Mouse (Mus musculus) lung, embryonic 16.5 days (tissue): Measurements from ENCODE around the gene Atp6v0a2. TPM values are rescaled to one million over a fixed set of nuclear protein-coding genes. Genes with fewer than 3 reads are reported as not detected.

Experiments used
- ATAC-seq: fragments of 200-750 bp; cut with Nextera tagmentation; 2 replicates; pipeline ENCODE4 v1.8.0; 2017; ENCODE audit warnings: low read depth, mild to moderate bottlenecking, moderate library complexity
- H3K27ac ChIP-seq: fragments of 300-500 bp; sonication (generic); 2 replicates; pipeline ENCODE4 v1.5.1; 2014; ENCODE audit warnings: mild to moderate bottlenecking, control low read depth, low read length
- H3K27me3 ChIP-seq: fragments of 300-500 bp; sonication (generic); 2 replicates; pipeline ENCODE4 v1.6.1; 2014; ENCODE audit warnings: low read depth, low read length, mixed read lengths; ENCODE audit not compliant: control insufficient read depth, insufficient read depth
- H3K36me3 ChIP-seq: fragments of 300-500 bp; sonication (generic); 2 replicates; pipeline ENCODE4 v1.6.1; 2014; ENCODE audit warnings: low read length; ENCODE audit not compliant: control insufficient read depth, insufficient read depth
- H3K4me1 ChIP-seq: fragments of 300-500 bp; sonication (generic); replicated peaks from 2 replicates; pipeline ENCODE4 v1.6.1; 2014; ENCODE audit warnings: low read length, mixed read lengths; ENCODE audit not compliant: control insufficient read depth, insufficient read depth
- H3K4me2 ChIP-seq: fragments of 300-500 bp; sonication (generic); 2 replicates; pipeline ENCODE4 v1.6.1; 2014; ENCODE audit warnings: low read depth, low read length, control low read depth
- H3K4me3 ChIP-seq: fragments of 300-500 bp; sonication (generic); 2 replicates; pipeline ENCODE4 v1.5.1; 2014; ENCODE audit warnings: mild to moderate bottlenecking, low read length, control low read depth
- H3K9ac ChIP-seq: fragments of 300-500 bp; sonication (generic); 2 replicates; pipeline ENCODE4 v1.6.1; 2014; ENCODE audit warnings: low read length, control low read depth
- H3K9me3 ChIP-seq: fragments of 300-500 bp; sonication (generic); 2 replicates; pipeline ENCODE4 v1.6.1; 2016; ENCODE audit warnings: low read length; ENCODE audit not compliant: control insufficient read depth
- WGBS: fragments of 180-500 bp; shearing (Covaris S2); extraction: QIAGEN DNeasy Blood & Tissue Kit; methylation state at CpG from one replicate; pipeline ENCODE4 v1.1.7; 2014; 5-methylcytosine and 5-hydroxymethylcytosine counted together
- polyA plus RNA-seq: library from polyadenylated mRNA; unstranded; fragments of >200 nt; fragmentation: Nextera tagmentation; extraction: Ambion mirVana; gene quantifications from 2 replicates; pipeline ENCODE4 v1.2.1, GENCODE M21; 2015

Gene Atp6v0a2
- polyA plus RNA-seq, 1 experiment from 2014 or later = 39.5 TPM

DNA sequence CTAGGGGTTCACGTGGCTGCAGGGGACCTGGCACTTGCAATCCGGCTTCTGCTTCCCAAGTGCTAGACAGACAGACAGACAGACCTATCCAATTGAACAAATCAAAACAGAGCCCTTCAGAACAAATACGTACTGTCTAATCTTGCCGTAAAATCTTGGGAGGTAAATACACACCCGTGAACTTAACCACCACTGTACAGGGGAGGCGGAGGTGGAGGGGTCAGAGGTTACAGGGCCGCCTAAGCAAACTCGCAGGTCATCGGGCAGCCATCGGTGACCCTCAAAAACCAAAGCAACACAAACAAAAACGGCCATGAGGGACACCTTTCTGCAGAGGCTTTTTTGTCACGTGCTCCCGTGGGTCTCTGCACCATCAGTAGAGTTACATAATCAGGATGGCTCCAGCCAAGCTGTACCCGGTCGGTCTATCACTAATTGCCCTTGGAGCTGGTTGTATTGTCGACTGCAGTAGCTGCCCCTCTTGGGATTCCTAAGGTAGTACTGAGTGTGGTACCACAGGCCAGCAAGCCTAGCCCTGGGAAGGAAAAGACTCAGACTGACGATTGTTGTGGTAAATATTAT is 23.2 kb upstream of the Atp6v0a2 start:
- no peaks in the 10 kb centered on the region; the same call in 1 of the 2 replicates for H3K36me3 ChIP-seq
- no peak overlapping the region for H3K27ac ChIP-seq
- H3K4me2 ChIP-seq = no peak overlapping the region
- no peaks in the 10 kb centered on the region for H3K4me1 ChIP-seq
- ATAC-seq = no peak
- no peak overlapping the region for H3K4me3 ChIP-seq
- no peaks in the 10 kb centered on the region for H3K9me3 ChIP-seq
- no peaks in the 10 kb centered on the region for H3K27me3 ChIP-seq
- 81% methylated on average over 17 of the region's 17 CpGs for WGBS
- H3K9ac ChIP-seq = no peak overlapping the region

DNA sequence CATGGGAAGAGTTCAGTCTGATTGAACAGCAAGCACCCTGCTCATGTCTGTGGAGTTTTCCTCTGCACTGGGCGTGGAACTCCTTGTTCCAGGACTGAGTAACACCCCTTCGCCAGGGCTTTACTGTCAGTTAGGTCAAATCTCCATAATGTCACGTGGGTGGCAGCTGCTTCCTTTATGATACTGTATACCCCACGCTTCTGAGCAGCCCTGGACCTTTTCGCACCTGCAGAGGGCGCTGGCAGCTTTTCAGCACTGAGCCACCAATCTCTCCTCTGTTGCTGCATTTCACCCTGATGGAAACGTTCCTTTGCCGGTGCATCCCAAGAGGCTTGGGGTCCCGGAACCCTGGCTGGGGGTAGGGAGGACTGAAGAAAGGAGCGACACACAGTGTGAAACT is 17.4 kb upstream of the Atp6v0a2 start:
- WGBS = 76% methylated on average over 10 of the region's 10 CpGs
- ATAC-seq = no peak
- Histone ChIP-seq H3K27ac (no peak overlapping the region), H3K4me3 (no peak overlapping the region), H3K9ac (no peak overlapping the region), H3K9me3 (no peaks in the 10 kb centered on the region), H3K4me1 (no peaks in the 10 kb centered on the region), H3K36me3 (no peaks in the 10 kb centered on the region), H3K27me3 (no peaks in the 10 kb centered on the region), H3K4me2 (no peak overlapping the region)

DNA sequence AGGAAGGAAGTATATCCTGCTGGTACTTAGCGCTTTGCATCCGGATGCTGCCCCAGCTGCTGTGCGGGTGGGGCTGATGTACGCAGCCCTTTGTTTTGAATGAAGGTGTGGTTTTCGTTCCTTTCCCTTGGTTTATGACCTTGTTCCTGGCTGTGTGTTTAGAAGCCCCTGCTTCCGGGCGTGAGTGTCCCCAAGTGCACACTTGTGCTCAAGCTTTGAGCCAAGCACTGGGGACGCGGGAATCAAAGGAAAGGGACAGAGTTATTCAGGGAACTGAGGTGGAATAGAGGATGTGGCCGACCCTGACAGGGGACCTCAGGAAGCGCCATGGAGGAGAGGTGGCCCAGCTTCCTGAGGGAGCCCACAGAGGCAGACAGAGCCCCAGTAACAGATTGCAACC is 13.7 kb upstream of the Atp6v0a2 start:
- Histone ChIP-seq H3K4me2 (no peak overlapping the region), H3K9me3 (no peaks in the 10 kb centered on the region), H3K4me3 (no peak overlapping the region), H3K36me3 (peaks cover 2% of the 10 kb centered on the region; the same call in 1 of the 2 replicates), H3K27me3 (no peaks in the 10 kb centered on the region), H3K27ac (peak overlapping the region; percentile 63), H3K9ac (no peak overlapping the region), H3K4me1 (no peaks in the 10 kb centered on the region)
- peak; percentile 61 for ATAC-seq
- 78% methylated on average over 11 of the region's 11 CpGs for WGBS

DNA sequence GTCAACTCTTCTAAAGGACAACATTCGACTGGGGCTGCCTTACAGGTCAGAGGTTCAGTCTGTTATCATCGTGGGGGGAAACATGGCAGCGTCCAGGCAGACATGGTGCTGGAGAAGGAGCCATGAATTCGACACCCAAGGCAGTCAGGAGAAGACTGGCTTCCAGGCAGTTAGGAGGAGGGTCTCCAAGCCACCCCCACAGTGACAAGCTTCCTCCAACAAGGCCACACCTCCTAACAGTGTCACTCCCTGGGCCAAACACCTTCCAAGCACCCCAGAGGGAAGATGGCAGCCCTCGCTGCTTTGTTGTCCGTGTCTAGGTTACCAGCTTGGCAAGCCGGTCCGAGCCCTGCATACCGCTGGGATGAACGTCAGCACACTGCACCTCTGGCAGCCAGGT is 9.7 kb upstream of the Atp6v0a2 start:
- peaks cover 2% of the 10 kb centered on the region; the same call in 1 of the 2 replicates for H3K36me3 ChIP-seq
- no peaks in the 10 kb centered on the region for H3K9me3 ChIP-seq
- H3K27ac ChIP-seq = no peak overlapping the region
- no peaks in the 10 kb centered on the region for H3K4me1 ChIP-seq
- H3K27me3 ChIP-seq = no peaks in the 10 kb centered on the region
- no peak for ATAC-seq
- WGBS = 74% methylated on average over 10 of the region's 10 CpGs
- no peak overlapping the region for H3K9ac ChIP-seq
- H3K4me3 ChIP-seq = no peak overlapping the region
- no peak overlapping the region for H3K4me2 ChIP-seq

DNA sequence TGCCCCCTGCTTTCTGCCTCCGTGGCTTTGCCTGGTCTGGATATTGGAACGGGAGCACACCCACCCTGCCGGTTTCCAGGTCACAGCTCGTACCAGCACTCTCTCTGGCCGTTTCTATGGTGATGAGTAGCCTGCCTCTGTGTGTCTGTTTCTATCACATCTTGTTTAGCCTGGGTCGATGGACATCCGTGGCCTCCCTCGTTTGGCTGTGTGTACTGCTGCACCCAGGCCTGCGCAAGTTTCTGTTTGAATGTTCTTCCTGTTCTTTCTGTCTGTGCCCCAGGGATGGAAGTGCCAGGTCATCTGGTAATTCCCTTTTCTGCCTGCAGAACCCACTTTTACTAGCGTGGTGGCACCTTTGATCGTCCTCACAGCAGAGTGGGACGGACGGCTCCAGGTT is 7.0 kb upstream of the Atp6v0a2 start:
- ATAC-seq = no peak
- WGBS = 72% methylated on average over 13 of the region's 13 CpGs
- no peak overlapping the region for H3K4me2 ChIP-seq
- H3K27me3 ChIP-seq = no peaks in the 10 kb centered on the region
- H3K9me3 ChIP-seq = no peaks in the 10 kb centered on the region
- H3K9ac ChIP-seq = no peak overlapping the region
- no peak overlapping the region for H3K4me3 ChIP-seq
- no peaks in the 10 kb centered on the region for H3K36me3 ChIP-seq
- H3K4me1 ChIP-seq = no peaks in the 10 kb centered on the region
- H3K27ac ChIP-seq = no peak overlapping the region

DNA sequence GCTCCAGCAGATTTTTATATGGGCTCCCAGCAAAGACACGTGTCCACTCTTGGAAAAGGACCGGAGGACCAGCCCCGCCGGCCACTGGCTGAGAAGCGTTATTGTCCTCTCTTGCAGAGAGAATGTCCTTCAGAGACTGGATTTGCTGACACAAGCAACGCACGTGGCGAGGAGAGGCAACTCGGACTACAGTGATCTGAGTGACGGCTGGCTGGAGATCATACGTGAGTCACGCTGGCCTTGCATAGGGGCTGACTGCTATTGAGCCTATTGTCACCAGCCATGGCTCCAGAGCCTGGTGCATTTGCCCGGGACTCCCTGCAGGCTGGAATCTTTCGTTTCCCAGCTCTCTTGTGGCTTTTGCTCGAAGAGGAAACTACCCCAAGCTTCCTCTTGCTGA is 5.5 kb upstream of the Atp6v0a2 start:
- ATAC-seq = no peak
- Histone ChIP-seq H3K9ac (no peak overlapping the region), H3K4me3 (no peak overlapping the region), H3K36me3 (no peaks in the 10 kb centered on the region), H3K27ac (no peak overlapping the region), H3K9me3 (no peaks in the 10 kb centered on the region), H3K4me2 (no peak overlapping the region), H3K27me3 (no peaks in the 10 kb centered on the region), H3K4me1 (no peaks in the 10 kb centered on the region)
- WGBS = 80% methylated on average over 15 of the region's 15 CpGs

DNA sequence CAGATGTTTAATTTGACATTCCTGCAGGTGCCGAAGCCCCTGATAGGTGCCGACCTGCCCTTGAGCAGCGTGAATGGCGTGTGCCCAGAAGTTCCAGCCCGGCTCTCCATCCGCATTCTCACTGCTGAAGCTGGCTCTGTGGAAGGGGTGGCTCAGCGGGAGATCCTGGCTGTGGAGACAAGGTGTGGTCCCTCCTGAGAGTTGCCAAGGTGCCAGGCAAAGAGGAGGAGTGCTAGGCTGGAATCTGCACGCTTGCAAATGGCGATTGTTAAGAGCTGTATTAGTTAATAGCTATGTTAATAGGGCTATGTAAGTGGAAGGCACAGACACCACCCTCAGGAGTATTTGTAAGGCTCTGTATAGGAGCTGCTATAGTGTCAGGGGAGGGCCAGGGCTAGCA is 4.1 kb upstream of the Atp6v0a2 start:
- no peak overlapping the region for H3K4me3 ChIP-seq
- H3K4me2 ChIP-seq = no peak overlapping the region
- 85% methylated on average over 9 of the region's 9 CpGs for WGBS
- H3K36me3 ChIP-seq = no peaks in the 10 kb centered on the region
- peaks cover 4% of the 10 kb centered on the region for H3K4me1 ChIP-seq
- no peaks in the 10 kb centered on the region for H3K9me3 ChIP-seq
- no peak overlapping the region for H3K9ac ChIP-seq
- H3K27me3 ChIP-seq = no peaks in the 10 kb centered on the region
- no peak overlapping the region for H3K27ac ChIP-seq
- no peak for ATAC-seq

DNA sequence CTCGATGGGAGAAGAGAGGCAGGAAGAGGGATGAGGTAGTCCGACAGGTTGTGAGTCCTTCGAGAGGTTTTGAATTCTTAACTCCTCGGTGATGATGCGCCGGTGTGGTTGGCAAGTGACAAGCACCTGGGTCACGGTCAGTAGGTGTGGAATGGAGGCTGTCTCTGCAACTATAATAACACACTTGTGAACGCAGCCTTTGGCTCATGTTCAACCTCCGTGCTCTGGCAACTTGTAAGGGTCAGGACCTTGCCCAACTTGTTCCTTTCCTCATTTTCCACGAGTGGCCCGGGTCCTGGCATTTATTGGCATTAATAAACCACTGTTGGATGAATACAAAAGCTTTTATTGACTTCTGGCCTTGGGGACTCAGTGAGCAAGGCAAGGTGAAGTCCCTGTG is 1.3 kb downstream of the Atp6v0a2 start:
- H3K9ac ChIP-seq = peak overlapping the region; percentile 87
- ATAC-seq = no peak
- peaks cover 10% of the 10 kb centered on the region for H3K4me1 ChIP-seq
- WGBS = 16% methylated on average over 11 of the region's 11 CpGs
- H3K9me3 ChIP-seq = no peaks in the 10 kb centered on the region
- H3K27me3 ChIP-seq = no peaks in the 10 kb centered on the region
- H3K4me2 ChIP-seq = peak overlapping the region; percentile 90
- no peak overlapping the region for H3K27ac ChIP-seq
- H3K36me3 ChIP-seq = 0 out of 2 replicates have a peak, but pooled peaks cover 5% of the 10 kb centered on the region
- H3K4me3 ChIP-seq = peak overlapping the region; percentile 85

DNA sequence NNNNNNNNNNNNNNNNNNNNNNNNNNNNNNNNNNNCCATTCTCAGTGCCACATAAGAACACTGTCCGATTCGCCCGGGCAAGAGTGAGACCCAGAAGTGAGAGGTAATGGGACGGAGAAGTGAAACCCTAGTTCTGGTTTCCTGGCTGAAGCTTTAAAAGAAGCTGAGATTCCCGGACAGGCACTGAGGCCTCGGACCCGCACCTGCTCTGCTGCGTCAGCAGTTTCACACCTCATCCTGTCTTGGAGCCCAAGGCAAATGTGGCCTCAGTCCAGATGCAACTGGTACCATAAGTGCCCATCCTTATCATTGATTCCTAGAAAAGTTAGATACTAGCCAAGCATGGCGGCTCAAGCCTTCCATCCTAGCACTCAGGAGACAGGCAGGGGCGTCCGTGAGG is 3.3 kb downstream of the Atp6v0a2 start:
- H3K27ac ChIP-seq = no peak overlapping the region
- H3K4me1 ChIP-seq = peaks cover 10% of the 10 kb centered on the region
- no peak overlapping the region for H3K9ac ChIP-seq
- H3K9me3 ChIP-seq = no peaks in the 10 kb centered on the region
- H3K4me2 ChIP-seq = no peak overlapping the region
- no peak for ATAC-seq
- 85% methylated on average over 11 of the region's 11 CpGs for WGBS
- H3K27me3 ChIP-seq = no peaks in the 10 kb centered on the region
- H3K4me3 ChIP-seq = no peak overlapping the region
- H3K36me3 ChIP-seq = peaks cover 18% of the 10 kb centered on the region

DNA sequence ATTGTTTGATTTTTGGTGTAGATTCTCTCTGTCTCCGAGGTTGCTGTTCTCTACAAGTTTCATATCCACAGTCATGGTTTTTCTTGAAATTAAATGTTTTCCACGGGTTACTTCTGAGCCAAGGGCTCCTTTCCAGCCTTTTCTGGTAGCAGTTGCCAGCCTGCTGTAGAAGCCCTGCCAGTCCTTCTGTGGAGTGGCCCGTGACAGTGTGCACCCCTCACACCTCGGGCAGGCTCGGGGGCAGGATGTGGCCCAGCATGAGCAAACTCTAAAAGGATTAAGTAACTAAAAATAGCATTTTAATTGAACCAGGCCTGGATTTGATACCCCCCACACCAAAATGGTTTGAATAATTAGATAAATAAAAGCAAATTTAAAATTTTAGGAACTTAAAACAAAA is 4.1 kb downstream of the Atp6v0a2 start:
- H3K9ac ChIP-seq = no peak overlapping the region
- ATAC-seq = no peak
- no peak overlapping the region for H3K4me3 ChIP-seq
- H3K4me1 ChIP-seq = peaks cover 10% of the 10 kb centered on the region
- H3K4me2 ChIP-seq = no peak overlapping the region
- no peaks in the 10 kb centered on the region for H3K27me3 ChIP-seq
- H3K9me3 ChIP-seq = no peaks in the 10 kb centered on the region
- peaks cover 25% of the 10 kb centered on the region for H3K36me3 ChIP-seq
- 70% methylated on average over 5 of the region's 5 CpGs for WGBS
- H3K27ac ChIP-seq = no peak overlapping the region
